Mouse (Mus musculus) lung, adult 18-20 months (tissue): ENCODE measurements around the gene Tppp.
A peak's percentile ranks its signal among the peaks of the same experiment; 100 is the strongest.
"Not testable (repeated sequence)": the region's sequence is repeated elsewhere in the genome, so short reads cannot be mapped to it uniquely, and the experiment has no call there.

Source experiments
- DNase-seq, 2 experiments: peaks; one replicate each; pipeline ENCODE4 v3.0.0; 2022; ENCODE audit warnings: mixed read lengths in 2 of 2

Gene Tppp

GRCm38 (mm10) chr13:74008948-74009718 is at the start of gene Tppp:
Gene Tppp (plus strand): TSS chr13:74009407.
- DNase-seq: peak; percentile 96 to 97

- DNase-seq: no peak
Observed at GRCm38 (mm10) chr13:73960117-73960652, 49.0 kb upstream of the Tppp start.

GRCm38 (mm10) chr13:73961177-73961576 is 48.0 kb upstream of the Tppp start:
- no peak for DNase-seq

- no peak for DNase-seq
Observed at GRCm38 (mm10) chr13:73963551-73963950, 45.7 kb upstream of the Tppp start, which contains the start of gene Zdhhc11. Gene Zdhhc11 (plus strand): TSS chr13:73963851.

GRCm38 (mm10) chr13:73970545-73971448 is 38.4 kb upstream of the Tppp start:
- DNase-seq: peak; percentile 90 to 93

- DNase-seq: no peak
Observed at GRCm38 (mm10) chr13:73974523-73974922, 34.7 kb upstream of the Tppp start.

- DNase-seq: no peak
Observed at GRCm38 (mm10) chr13:73976935-73977334, 32.3 kb upstream of the Tppp start.

GRCm38 (mm10) chr13:73990325-73990724 is 18.9 kb upstream of the Tppp start:
- DNase-seq: no peak

- no peak for DNase-seq
Observed at GRCm38 (mm10) chr13:73990761-73991160, 18.4 kb upstream of the Tppp start.

GRCm38 (mm10) chr13:73991267-73991666 is 17.9 kb upstream of the Tppp start:
- DNase-seq: no peak

GRCm38 (mm10) chr13:73996456-73996855 is 12.8 kb upstream of the Tppp start:
- DNase-seq: no peak

GRCm38 (mm10) chr13:74000519-74000918 is 8.7 kb upstream of the Tppp start:
- DNase-seq: no peak

- no peak for DNase-seq
Observed at GRCm38 (mm10) chr13:74000961-74001360, 8.2 kb upstream of the Tppp start.

- no peak for DNase-seq
Observed at GRCm38 (mm10) chr13:74001492-74001891, 7.7 kb upstream of the Tppp start.

- not testable (repeated sequence) for DNase-seq
Observed at GRCm38 (mm10) chr13:74006881-74007280, 2.3 kb upstream of the Tppp start.

GRCm38 (mm10) chr13:74008216-74008615 is 991 bp upstream of the Tppp start:
- not testable (repeated sequence) for DNase-seq

- peak; percentile 81 to 84 for DNase-seq
Observed at GRCm38 (mm10) chr13:74009791-74010614, 796 bp downstream of the Tppp start.

GRCm38 (mm10) chr13:74010678-74011077 is 1.5 kb downstream of the Tppp start:
- DNase-seq: no peak

- no peak for DNase-seq
Observed at GRCm38 (mm10) chr13:74015908-74016307, 6.7 kb downstream of the Tppp start.

GRCm38 (mm10) chr13:74017426-74017825 is 8.2 kb downstream of the Tppp start:
- no peak for DNase-seq

GRCm38 (mm10) chr13:74019006-74019405 is 9.8 kb downstream of the Tppp start:
- DNase-seq: peak in 1 of 2 experiments; percentile 49
